Mouse (Mus musculus) neural tube, embryonic 11.5 days (tissue): Measurements from ENCODE around the gene Tff2. TPM values are rescaled to one million over a fixed set of nuclear protein-coding genes. Genes with fewer than 3 reads are reported as not detected.
A peak's percentile ranks its signal among the peaks of the same experiment; 100 is the strongest.

Experiments used
- ATAC-seq: fragments of 200-750 bp; cut with Nextera tagmentation; 2 replicates; pipeline ENCODE4 v1.8.0; 2017; ENCODE audit warnings: moderate number of reproducible peaks, mild to moderate bottlenecking, moderate TSS enrichment, moderate library complexity; ENCODE audit not compliant: insufficient read depth, low FRiP score, low TSS enrichment
- DNase-seq: peaks from one replicate; pipeline ENCODE4 v3.0.0-alpha.2; 2015; ENCODE audit warnings: low spot score
- H3K27ac ChIP-seq: fragments of 300-500 bp; sonication (generic); 2 replicates; pipeline ENCODE4 v1.5.1; 2014; ENCODE audit warnings: low read depth, mild to moderate bottlenecking, low read length
- H3K27me3 ChIP-seq: fragments of 300-500 bp; sonication (generic); 2 replicates; pipeline ENCODE4 v1.6.1; 2014; ENCODE audit warnings: mild to moderate bottlenecking, low read length, mixed read lengths; ENCODE audit not compliant: control insufficient read depth, insufficient read depth
- H3K36me3 ChIP-seq: fragments of 300-500 bp; sonication (generic); 2 replicates; pipeline ENCODE4 v1.6.1; 2014; ENCODE audit warnings: mild to moderate bottlenecking, low read length, moderate library complexity, mixed read lengths; ENCODE audit not compliant: control insufficient read depth, insufficient read depth
- H3K4me1 ChIP-seq: fragments of 300-500 bp; sonication (generic); 2 replicates; pipeline ENCODE4 v1.6.1; 2014; ENCODE audit warnings: low read length, mixed read lengths; ENCODE audit not compliant: control insufficient read depth, insufficient read depth
- H3K4me2 ChIP-seq: fragments of 300-500 bp; sonication (generic); 2 replicates; pipeline ENCODE4 v1.6.1; 2014; ENCODE audit warnings: low read depth, mild to moderate bottlenecking, moderate library complexity
- H3K4me3 ChIP-seq: fragments of 300-500 bp; sonication (generic); 2 replicates; pipeline ENCODE4 v1.5.1; 2014; ENCODE audit warnings: low read depth, low read length
- H3K9ac ChIP-seq: fragments of 300-500 bp; sonication (generic); 2 replicates; pipeline ENCODE4 v1.6.1; 2014; ENCODE audit warnings: mild to moderate bottlenecking, low read length
- H3K9me3 ChIP-seq: fragments of 300-500 bp; sonication (generic); 2 replicates; pipeline ENCODE4 v1.6.1; 2016; ENCODE audit warnings: low read length; ENCODE audit not compliant: control insufficient read depth
- WGBS: fragments of 180-500 bp; shearing (Covaris S2); extraction: QIAGEN DNeasy Blood & Tissue Kit; methylation state at CpG from one replicate; pipeline ENCODE4 v1.1.7; 2014; 5-methylcytosine and 5-hydroxymethylcytosine counted together
- polyA plus RNA-seq: library from polyadenylated mRNA; unstranded; fragments of >200 nt; fragmentation: Nextera tagmentation; extraction: Ambion mirVana; gene quantifications from 2 replicates; pipeline ENCODE4 v1.2.1, GENCODE M21; 2014

Gene Tff2
- polyA plus RNA-seq, 1 experiment from 2014 or later = not detected

- H3K4me2 ChIP-seq = no peak overlapping the region
- WGBS = 63% methylated on average over 5 of the region's 5 CpGs
- no peaks in the 10 kb centered on the region for H3K9me3 ChIP-seq
- H3K27me3 ChIP-seq = no peaks in the 10 kb centered on the region
- no peak overlapping the region for H3K4me3 ChIP-seq
- H3K27ac ChIP-seq = no peak overlapping the region
- ATAC-seq = no peak
- no peaks in the 10 kb centered on the region for H3K36me3 ChIP-seq
- DNase-seq = no peak
- no peaks in the 10 kb centered on the region for H3K4me1 ChIP-seq
- no peak overlapping the region for H3K9ac ChIP-seq
These were observed 8.4 kb upstream of the Tff2 start for GRCm38 (mm10) chr17:31152512-31152911.

- H3K9me3 ChIP-seq = no peaks in the 10 kb centered on the region
- no peaks in the 10 kb centered on the region for H3K27me3 ChIP-seq
- H3K36me3 ChIP-seq = no peaks in the 10 kb centered on the region
- H3K4me1 ChIP-seq = no peaks in the 10 kb centered on the region
- no peak overlapping the region for H3K27ac ChIP-seq
- no peak overlapping the region for H3K9ac ChIP-seq
- no peak overlapping the region for H3K4me3 ChIP-seq
- WGBS = 82% methylated on average over 9 of the region's 9 CpGs
- H3K4me2 ChIP-seq = no peak overlapping the region
- no peak for ATAC-seq
- no peak for DNase-seq
These were observed 1.9 kb upstream of the Tff2 start for GRCm38 (mm10) chr17:31145998-31146397.

GRCm38 (mm10) chr17:31142116-31142515 is 2.0 kb downstream of the Tff2 start:
- ATAC-seq = no peak

GRCm38 (mm10) chr17:31138398-31138797 is 5.7 kb downstream of the Tff2 start:
- H3K36me3 ChIP-seq = no peaks in the 10 kb centered on the region
- no peaks in the 10 kb centered on the region for H3K9me3 ChIP-seq
- no peak overlapping the region for H3K9ac ChIP-seq
- WGBS = 22% methylated on average over 5 of the region's 5 CpGs
- no peak overlapping the region for H3K4me2 ChIP-seq
- H3K4me3 ChIP-seq = no peak overlapping the region
- ATAC-seq (no peak), DNase-seq (peak; percentile 46)
- no peak overlapping the region for H3K27ac ChIP-seq
- H3K4me1 ChIP-seq = no peaks in the 10 kb centered on the region
- H3K27me3 ChIP-seq = no peaks in the 10 kb centered on the region

More at GRCm38 (mm10) chr17:31142116-31142515, 2.0 kb downstream of the Tff2 start:
- no peaks in the 10 kb centered on the region for H3K36me3 ChIP-seq
- no peak overlapping the region for H3K4me3 ChIP-seq
- H3K27ac ChIP-seq = no peak overlapping the region
- no peaks in the 10 kb centered on the region for H3K9me3 ChIP-seq
- no peaks in the 10 kb centered on the region for H3K4me1 ChIP-seq
- H3K9ac ChIP-seq = no peak overlapping the region
- H3K4me2 ChIP-seq = no peak overlapping the region
- DNase-seq = no peak
- H3K27me3 ChIP-seq = no peaks in the 10 kb centered on the region
- WGBS = 90% methylated on average over 7 of the region's 7 CpGs

- Histone ChIP-seq H3K4me1 (no peaks in the 10 kb centered on the region), H3K4me3 (no peak overlapping the region), H3K36me3 (no peaks in the 10 kb centered on the region), H3K9ac (no peak overlapping the region), H3K9me3 (no peaks in the 10 kb centered on the region), H3K27me3 (no peaks in the 10 kb centered on the region), H3K4me2 (no peak overlapping the region), H3K27ac (no peak overlapping the region)
- 95% methylated on average over 1 of the region's 1 CpGs for WGBS
- ATAC-seq (no peak), DNase-seq (no peak)
These were observed 7.3 kb downstream of the Tff2 start for GRCm38 (mm10) chr17:31136821-31137220.

GRCm38 (mm10) chr17:31136291-31136690 is 7.8 kb downstream of the Tff2 start:
- no peak for ATAC-seq
- Histone ChIP-seq H3K4me1 (no peaks in the 10 kb centered on the region), H3K4me3 (no peak overlapping the region), H3K27me3 (no peaks in the 10 kb centered on the region), H3K9ac (no peak overlapping the region), H3K9me3 (no peaks in the 10 kb centered on the region), H3K27ac (no peak overlapping the region), H3K36me3 (no peaks in the 10 kb centered on the region), H3K4me2 (no peak overlapping the region)
- DNase-seq = no peak
- 44% methylated on average over 3 of the region's 3 CpGs for WGBS

- no peak for ATAC-seq
- Histone ChIP-seq H3K9ac (no peak overlapping the region), H3K9me3 (no peaks in the 10 kb centered on the region), H3K27ac (no peak overlapping the region), H3K27me3 (no peaks in the 10 kb centered on the region), H3K36me3 (no peaks in the 10 kb centered on the region), H3K4me2 (no peak overlapping the region), H3K4me3 (no peak overlapping the region), H3K4me1 (no peaks in the 10 kb centered on the region)
- 78% methylated on average over 6 of the region's 6 CpGs for WGBS
- no peak for DNase-seq
These were observed 9.2 kb downstream of the Tff2 start for GRCm38 (mm10) chr17:31134913-31135312.

- ATAC-seq = no peak
These were observed 10.3 kb downstream of the Tff2 start for GRCm38 (mm10) chr17:31133776-31134175.

GRCm38 (mm10) chr17:31131269-31131821 is 12.7 kb downstream of the Tff2 start:
- no peaks in the 10 kb centered on the region for H3K36me3 ChIP-seq
- H3K27me3 ChIP-seq = no peaks in the 10 kb centered on the region
- no peak overlapping the region for H3K9ac ChIP-seq
- DNase-seq (no peak), ATAC-seq (no peak)
- no peak overlapping the region for H3K4me2 ChIP-seq
- H3K4me1 ChIP-seq = no peaks in the 10 kb centered on the region
- no peak overlapping the region for H3K4me3 ChIP-seq
- H3K9me3 ChIP-seq = no peaks in the 10 kb centered on the region
- WGBS = 82% methylated on average over 10 of the region's 10 CpGs
- H3K27ac ChIP-seq = no peak overlapping the region

More at GRCm38 (mm10) chr17:31133776-31134175, 10.3 kb downstream of the Tff2 start:
- Histone ChIP-seq H3K9ac (no peak overlapping the region), H3K27ac (no peak overlapping the region), H3K4me1 (no peaks in the 10 kb centered on the region), H3K36me3 (no peaks in the 10 kb centered on the region), H3K4me2 (no peak overlapping the region), H3K9me3 (no peaks in the 10 kb centered on the region), H3K4me3 (no peak overlapping the region), H3K27me3 (no peaks in the 10 kb centered on the region)
- DNase-seq = no peak
- whole genome bisulfite sequencing = 79% methylated on average over 15 of the region's 15 CpGs
